Mouse (Mus musculus): ENCODE results near the gene Mei1. TPM values are rescaled to one million over a fixed set of nuclear protein-coding genes. Genes with fewer than 3 reads are reported as not detected.

Gene Mei1
- polyA plus RNA-seq, 1 experiment from 2014 or later = not detected

GRCm38 (mm10) chr15:82047080-82047883, 22.5 kb upstream of the Mei1 start, which contains the start of gene Snu13:
TSS of gene Snu13 (minus strand) at chr15:82047598.
- Histone ChIP-seq H3K36me3 (peaks cover 14% of the 10 kb centered on the region), H3K27ac (peak within 1 kb of the TSS; percentile 95), H3K9ac (peak within 1 kb of the TSS; percentile 99), H3K4me1 (peaks cover 15% of the 10 kb centered on the region), H3K4me3 (peak within 1 kb of the TSS; percentile 100), H3K9me3 (no peaks in the 10 kb centered on the region), H3K4me2 (peak within 1 kb of the TSS; percentile 89), H3K27me3 (no peaks in the 10 kb centered on the region)
- ATAC-seq (ENCODE audit: insufficient number of reproducible peaks, insufficient read depth, low FRiP score, low TSS enrichment, low read depth) = 0 out of 2 replicates have a peak, but pooled peaks have one; percentile 61
- WGBS = under 1% methylated on average over 74 of the region's 74 CpGs

DNA sequence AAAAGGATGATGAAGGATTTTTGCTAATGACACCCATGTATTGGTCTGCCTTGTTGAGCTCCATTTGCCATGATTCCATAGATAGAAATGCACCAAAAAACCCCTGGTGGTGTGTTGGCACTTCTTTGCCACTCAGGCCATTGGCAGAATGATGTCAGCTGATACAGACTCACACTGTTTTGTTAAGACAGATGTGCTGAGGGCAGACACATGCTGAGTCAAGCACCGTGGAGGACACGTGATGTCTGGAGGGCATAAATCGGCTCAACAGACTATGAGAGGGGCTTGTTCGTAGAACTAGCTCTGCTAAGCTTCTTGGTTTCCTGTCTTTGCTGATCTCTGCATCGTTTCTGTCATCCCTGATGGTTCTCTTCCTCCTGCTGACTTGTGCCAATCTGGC, 17.3 kb upstream of the Mei1 start:
- H3K4me2 ChIP-seq = no peak overlapping the region
- 49% methylated on average over 5 of the region's 5 CpGs for WGBS
- no peak overlapping the region for H3K9ac ChIP-seq
- no peak overlapping the region for H3K4me3 ChIP-seq
- no peak overlapping the region for H3K27ac ChIP-seq
- no peak for ATAC-seq (ENCODE audit: insufficient number of reproducible peaks, insufficient read depth, low FRiP score, low TSS enrichment, low read depth)
- H3K36me3 ChIP-seq = no peaks in the 10 kb centered on the region
- no peaks in the 10 kb centered on the region for H3K27me3 ChIP-seq
- no peaks in the 10 kb centered on the region for H3K9me3 ChIP-seq
- H3K4me1 ChIP-seq = peaks cover 3% of the 10 kb centered on the region; the same call in 1 of the 2 replicates

DNA sequence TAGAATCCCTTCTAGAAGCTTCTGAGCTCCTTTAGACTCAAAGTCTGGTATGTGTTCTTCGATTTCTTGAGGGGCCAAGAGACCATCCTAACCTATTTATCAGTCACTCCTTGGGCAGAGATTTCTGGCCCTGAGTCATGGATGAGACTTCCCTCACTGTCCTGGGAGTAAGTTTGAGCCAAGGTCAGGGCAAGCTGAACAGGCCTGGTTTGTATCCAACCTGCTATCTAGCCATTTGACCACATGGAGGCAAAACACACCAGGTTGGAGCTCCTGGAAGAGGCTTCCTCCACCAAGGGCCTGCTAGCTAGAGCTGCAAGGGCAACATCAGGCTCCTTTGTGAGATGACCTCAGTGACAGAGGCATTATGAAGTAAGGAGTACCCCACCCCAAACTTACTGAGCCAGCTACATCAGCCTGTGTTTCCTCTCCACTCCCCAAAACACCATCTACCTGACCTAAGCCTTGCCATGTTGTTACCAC, 11.0 kb upstream of the Mei1 start, which contains the start of gene 4930407I10Rik:
Gene 4930407I10Rik (plus strand): TSS at position 433 of the 483 bp plus-strand sequence.
- WGBS = 80% methylated on average over 1 of the region's 1 CpGs
- no peak within 1 kb of the TSS for H3K4me2 ChIP-seq

DNA sequence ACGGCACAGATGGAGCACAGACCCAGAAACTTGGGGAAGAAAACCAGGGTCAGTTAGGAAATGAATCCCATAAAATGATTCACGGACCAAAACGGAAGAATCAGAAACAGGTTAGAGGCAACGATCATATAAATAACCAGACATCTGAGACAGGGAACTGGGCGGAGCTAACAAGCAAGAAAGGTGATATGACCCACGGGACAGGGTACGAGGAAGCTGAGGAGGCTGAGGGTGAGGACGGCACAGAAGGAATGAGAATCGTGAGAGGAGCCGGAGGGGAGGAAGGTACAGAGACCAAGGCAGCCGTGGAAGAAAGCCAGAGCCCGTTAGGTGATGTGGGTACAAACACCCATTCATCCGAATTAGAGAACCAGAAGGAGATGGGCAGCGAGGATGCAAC, 5.9 kb upstream of the Mei1 start:
- Histone ChIP-seq H3K4me2 (peak overlapping the region; percentile 42), H3K4me3 (no peak overlapping the region), H3K27ac (no peak overlapping the region), H3K9me3 (no peaks in the 10 kb centered on the region), H3K9ac (no peak overlapping the region; the same call in 1 of the 2 replicates), H3K27me3 (peaks cover 43% of the 10 kb centered on the region), H3K4me1 (peaks cover 13% of the 10 kb centered on the region), H3K36me3 (no peaks in the 10 kb centered on the region)
- 20% methylated on average over 14 of the region's 14 CpGs for WGBS
- no peak for ATAC-seq (ENCODE audit: insufficient number of reproducible peaks, insufficient read depth, low FRiP score, low TSS enrichment, low read depth)

More for the DNA sequence above, 11.0 kb upstream of the Mei1 start, which contains the start of gene 4930407I10Rik:
- Histone ChIP-seq H3K36me3 (no peaks in the 10 kb centered on the region), H3K4me3 (no peak within 1 kb of the TSS), H3K4me1 (peaks cover 9% of the 10 kb centered on the region), H3K9me3 (no peaks in the 10 kb centered on the region), H3K9ac (no peak within 1 kb of the TSS), H3K27ac (no peak within 1 kb of the TSS), H3K27me3 (peaks cover 18% of the 10 kb centered on the region)
- ATAC-seq (ENCODE audit: insufficient number of reproducible peaks, insufficient read depth, low FRiP score, low TSS enrichment, low read depth) = no peak

DNA sequence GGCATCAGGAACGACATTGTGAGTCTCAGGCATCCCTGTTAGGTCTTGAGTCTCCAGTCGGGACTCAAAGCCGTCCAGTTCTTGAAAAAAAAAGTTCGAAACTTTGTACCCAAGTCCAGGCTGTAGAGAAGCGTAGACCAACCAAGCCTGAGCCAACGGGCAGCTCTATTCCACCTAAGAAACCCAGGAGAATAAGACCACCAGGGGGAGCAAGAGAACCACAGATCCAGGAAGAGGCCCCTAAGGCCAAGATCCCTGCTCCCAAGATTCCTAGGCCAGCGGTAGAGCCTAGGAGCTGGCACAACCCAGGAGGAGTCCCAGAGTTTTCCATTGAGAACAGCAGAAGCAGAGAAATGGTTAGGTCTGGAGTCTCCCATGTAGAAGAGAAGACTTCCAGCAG, 4.3 kb upstream of the Mei1 start:
- Histone ChIP-seq H3K4me3 (no peak overlapping the region), H3K9ac (0 out of 2 replicates have a peak overlapping the region, but pooled peaks have one; percentile 21), H3K9me3 (no peaks in the 10 kb centered on the region), H3K27ac (no peak overlapping the region), H3K4me1 (peaks cover 17% of the 10 kb centered on the region), H3K4me2 (0 out of 2 replicates have a peak overlapping the region, but pooled peaks have one; percentile 18), H3K36me3 (no peaks in the 10 kb centered on the region), H3K27me3 (peaks cover 59% of the 10 kb centered on the region)
- WGBS = 21% methylated on average over 7 of the region's 7 CpGs
- no peak for ATAC-seq (ENCODE audit: insufficient number of reproducible peaks, insufficient read depth, low FRiP score, low TSS enrichment, low read depth)

DNA sequence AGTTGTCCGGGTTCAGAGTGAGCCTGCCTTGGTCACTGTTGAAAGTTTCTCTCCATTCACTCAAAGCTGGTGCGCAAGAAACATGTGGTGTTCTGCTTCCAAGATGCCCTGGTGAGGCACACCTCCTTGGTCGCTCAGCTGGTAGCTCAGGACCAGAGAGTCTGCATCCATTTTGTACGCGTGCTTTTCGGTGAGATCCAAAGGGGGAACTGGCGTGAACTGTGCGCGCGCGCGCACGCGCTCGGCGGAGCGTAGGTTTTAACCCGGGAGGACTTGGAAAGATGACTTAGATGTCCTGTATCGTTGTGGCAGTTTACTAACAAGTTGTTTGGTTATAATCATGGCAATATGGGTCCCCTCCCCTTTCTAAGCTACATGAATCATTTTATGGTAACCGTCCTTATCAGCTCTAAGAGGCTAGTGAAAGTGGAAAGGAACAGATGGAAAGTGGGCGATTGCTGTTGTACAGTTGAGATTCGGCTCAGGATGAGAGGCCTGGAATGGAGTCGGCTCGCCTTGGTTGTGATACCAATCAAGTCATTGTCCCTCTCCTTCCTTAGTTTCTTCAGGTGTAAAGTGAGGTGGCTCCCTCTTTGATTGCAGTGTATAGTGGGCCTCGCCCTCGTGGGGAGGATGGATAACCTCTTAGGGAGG, 2.1 kb downstream of the Mei1 start:
- no peak for ATAC-seq (ENCODE audit: insufficient number of reproducible peaks, insufficient read depth, low FRiP score, low TSS enrichment, low read depth)
- no peaks in the 10 kb centered on the region for H3K36me3 ChIP-seq
- no peak overlapping the region for H3K4me3 ChIP-seq
- H3K9me3 ChIP-seq = no peaks in the 10 kb centered on the region
- H3K9ac ChIP-seq = no peak overlapping the region
- H3K4me1 ChIP-seq = peaks cover 4% of the 10 kb centered on the region
- WGBS = 89% methylated on average over 26 of the region's 26 CpGs
- H3K27me3 ChIP-seq = peaks cover 49% of the 10 kb centered on the region
- H3K27ac ChIP-seq = no peak overlapping the region
- no peak overlapping the region for H3K4me2 ChIP-seq

- 85% methylated on average over 7 of the region's 7 CpGs for WGBS
- Histone ChIP-seq H3K27ac (no peak overlapping the region), H3K4me2 (no peak overlapping the region), H3K9ac (no peak overlapping the region), H3K36me3 (no peaks in the 10 kb centered on the region), H3K9me3 (no peaks in the 10 kb centered on the region), H3K4me1 (peaks cover 4% of the 10 kb centered on the region), H3K27me3 (peaks cover 43% of the 10 kb centered on the region), H3K4me3 (no peak overlapping the region)
- no peak for ATAC-seq (ENCODE audit: insufficient number of reproducible peaks, insufficient read depth, low FRiP score, low TSS enrichment, low read depth)
Measured at GRCm38 (mm10) chr15:82073490-82073889, 3.7 kb downstream of the Mei1 start.

GRCm38 (mm10) chr15:82079883-82080282, 10.1 kb downstream of the Mei1 start:
- Histone ChIP-seq H3K27ac (no peak overlapping the region), H3K27me3 (no peaks in the 10 kb centered on the region), H3K4me2 (no peak overlapping the region), H3K9me3 (no peaks in the 10 kb centered on the region), H3K4me3 (no peak overlapping the region), H3K9ac (no peak overlapping the region), H3K4me1 (no peaks in the 10 kb centered on the region), H3K36me3 (no peaks in the 10 kb centered on the region)
- no peak for ATAC-seq (ENCODE audit: insufficient number of reproducible peaks, insufficient read depth, low FRiP score, low TSS enrichment, low read depth)
- 49% methylated on average over 10 of the region's 10 CpGs for WGBS

GRCm38 (mm10) chr15:82081161-82081560, 11.4 kb downstream of the Mei1 start:
- H3K27me3 ChIP-seq = peaks cover 3% of the 10 kb centered on the region; the same call in 1 of the 2 replicates
- no peak overlapping the region for H3K4me2 ChIP-seq
- H3K9me3 ChIP-seq = no peaks in the 10 kb centered on the region
- ATAC-seq (ENCODE audit: insufficient number of reproducible peaks, insufficient read depth, low FRiP score, low TSS enrichment, low read depth) = 0 out of 2 replicates have a peak, but pooled peaks have one; percentile 26
- no peaks in the 10 kb centered on the region for H3K4me1 ChIP-seq
- no peak overlapping the region for H3K9ac ChIP-seq
- no peaks in the 10 kb centered on the region for H3K36me3 ChIP-seq
- no peak overlapping the region for H3K4me3 ChIP-seq
- H3K27ac ChIP-seq = no peak overlapping the region
- 36% methylated on average over 7 of the region's 7 CpGs for WGBS

GRCm38 (mm10) chr15:82085606-82086005, 15.8 kb downstream of the Mei1 start:
- peaks cover 14% of the 10 kb centered on the region for H3K27me3 ChIP-seq
- H3K36me3 ChIP-seq = no peaks in the 10 kb centered on the region
- H3K4me2 ChIP-seq = no peak overlapping the region
- no peaks in the 10 kb centered on the region for H3K9me3 ChIP-seq
- no peak overlapping the region for H3K27ac ChIP-seq
- H3K4me1 ChIP-seq = no peaks in the 10 kb centered on the region
- no peak overlapping the region for H3K9ac ChIP-seq
- 81% methylated on average over 9 of the region's 9 CpGs for WGBS
- H3K4me3 ChIP-seq = no peak overlapping the region
- ATAC-seq (ENCODE audit: insufficient number of reproducible peaks, insufficient read depth, low FRiP score, low TSS enrichment, low read depth) = no peak

- H3K27me3 ChIP-seq = peaks cover 14% of the 10 kb centered on the region
- H3K27ac ChIP-seq = no peak overlapping the region
- no peak overlapping the region for H3K4me3 ChIP-seq
- H3K9me3 ChIP-seq = no peaks in the 10 kb centered on the region
- H3K4me2 ChIP-seq = no peak overlapping the region
- H3K4me1 ChIP-seq = no peaks in the 10 kb centered on the region
- ATAC-seq (ENCODE audit: insufficient number of reproducible peaks, insufficient read depth, low FRiP score, low TSS enrichment, low read depth) = no peak
- no peaks in the 10 kb centered on the region for H3K36me3 ChIP-seq
- no peak overlapping the region for H3K9ac ChIP-seq
- 82% methylated on average over 12 of the region's 12 CpGs for WGBS
Measured at GRCm38 (mm10) chr15:82086131-82086530, 16.3 kb downstream of the Mei1 start.

Data from embryonic facial prominence, embryonic 13.5 days (tissue).